Mouse (Mus musculus): Measurements from ENCODE around the gene E2f6. TPM values are rescaled to one million over a fixed set of nuclear protein-coding genes. Genes with fewer than 3 reads are reported as not detected.

Gene E2f6
- total and polyA plus RNA-seq, 2 experiments from 2014 or later, result 34.1 to 50.4 TPM

DNA sequence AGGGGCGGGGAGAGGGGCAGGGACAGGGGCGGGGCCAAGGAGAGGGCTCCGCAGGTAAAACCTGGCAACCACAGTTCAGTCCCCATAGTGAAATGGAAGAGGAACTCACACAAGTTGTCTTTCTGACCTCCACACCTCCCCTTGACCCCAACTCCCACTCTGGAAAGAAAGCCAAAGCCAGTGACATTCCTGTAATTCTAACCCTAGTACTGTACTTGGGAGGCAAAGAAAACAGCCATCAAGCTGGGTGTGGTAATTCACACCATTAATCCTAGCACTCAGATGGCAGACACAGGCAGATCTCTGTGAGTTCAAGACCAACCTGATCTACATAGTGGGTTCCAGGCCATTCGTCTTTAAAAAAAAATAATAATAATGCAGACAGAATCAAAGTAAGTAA, 17.4 kb upstream of the E2f6 start:
- TF ChIP-seq EP300 (IDR thresholded peaks at IDR 0.05; ENCODE audit: low read depth) (no peak), CTCF (IDR thresholded peaks at IDR 0.05; ENCODE audit: low read depth) (no peak)
- Histone ChIP-seq H3K4me3 (ENCODE audit: low read depth, low read length) (no peak overlapping the region), H3K36me3 (replicated peaks; ENCODE audit: control insufficient read depth, insufficient read depth, low read length) (no peaks in the 10 kb centered on the region), H3K9ac (replicated peaks; ENCODE audit: low read depth, low read length) (no peak overlapping the region), H3K4me2 (ENCODE audit: low read depth, low read length) (no peak overlapping the region), H3K4me1 (ENCODE audit: control insufficient read depth, insufficient read depth) (no peaks in the 10 kb centered on the region), H3K27ac (ENCODE audit: low read depth) (no peak overlapping the region), H3K9me3 (replicated peaks; ENCODE audit: control insufficient read depth, low read length) (no peaks in the 10 kb centered on the region), H3K27me3 (ENCODE audit: control insufficient read depth, insufficient read depth, low read length) (no peaks in the 10 kb centered on the region)
- WGBS, result 76% methylated on average over 4 of the region's 4 CpGs
- no peak for DNase-seq (ENCODE audit: low spot score)
- ATAC-seq (ENCODE audit: insufficient read depth, low read depth), result no peak

DNA sequence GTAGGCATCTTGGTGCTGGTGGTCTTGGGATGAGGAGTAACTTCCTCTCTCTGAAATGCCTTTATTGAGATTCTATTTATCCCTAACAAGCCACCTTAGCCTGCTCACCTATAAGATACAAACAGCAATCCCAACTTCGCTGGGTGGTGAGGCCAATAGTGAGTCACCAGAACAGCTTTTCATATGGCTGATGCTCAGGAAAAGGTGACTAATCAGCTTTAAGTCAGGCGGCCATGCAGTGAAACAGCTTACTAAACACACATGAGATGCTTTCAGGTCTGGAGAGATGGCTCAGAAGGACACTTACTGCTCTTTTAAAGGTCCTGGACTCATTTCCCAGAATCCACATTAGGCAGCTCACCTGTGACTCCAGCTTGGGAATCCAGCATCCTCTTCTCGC, 15.0 kb upstream of the E2f6 start:
- Histone ChIP-seq H3K4me3 (ENCODE audit: low read depth, low read length) (no peak overlapping the region), H3K36me3 (replicated peaks; ENCODE audit: control insufficient read depth, insufficient read depth, low read length) (no peaks in the 10 kb centered on the region), H3K9me3 (replicated peaks; ENCODE audit: control insufficient read depth, low read length) (no peaks in the 10 kb centered on the region), H3K4me1 (ENCODE audit: control insufficient read depth, insufficient read depth) (peaks cover 6% of the 10 kb centered on the region; the same call in 1 of the 2 replicates), H3K27me3 (ENCODE audit: control insufficient read depth, insufficient read depth, low read length) (peaks cover 18% of the 10 kb centered on the region), H3K27ac (ENCODE audit: low read depth) (no peak overlapping the region), H3K4me2 (ENCODE audit: low read depth, low read length) (no peak overlapping the region), H3K9ac (replicated peaks; ENCODE audit: low read depth, low read length) (no peak overlapping the region)
- WGBS, result 71% methylated on average over 3 of the region's 3 CpGs
- ATAC-seq (ENCODE audit: insufficient read depth, low read depth) (no peak), DNase-seq (ENCODE audit: low spot score) (no peak)
- TF ChIP-seq EP300 (IDR thresholded peaks at IDR 0.05; ENCODE audit: low read depth) (no peak), CTCF (IDR thresholded peaks at IDR 0.05; ENCODE audit: low read depth) (no peak)

- TF ChIP-seq EP300 (IDR thresholded peaks at IDR 0.05; ENCODE audit: low read depth) (no peak), CTCF (IDR thresholded peaks at IDR 0.05; ENCODE audit: low read depth) (no peak)
- Histone ChIP-seq H3K4me1 (ENCODE audit: control insufficient read depth, insufficient read depth) (peaks cover 6% of the 10 kb centered on the region; the same call in 1 of the 2 replicates), H3K27ac (ENCODE audit: low read depth) (no peak overlapping the region), H3K9ac (replicated peaks; ENCODE audit: low read depth, low read length) (no peak overlapping the region), H3K27me3 (ENCODE audit: control insufficient read depth, insufficient read depth, low read length) (peaks cover 31% of the 10 kb centered on the region), H3K36me3 (replicated peaks; ENCODE audit: control insufficient read depth, insufficient read depth, low read length) (no peaks in the 10 kb centered on the region), H3K4me3 (ENCODE audit: low read depth, low read length) (no peak overlapping the region), H3K4me2 (ENCODE audit: low read depth, low read length) (no peak overlapping the region), H3K9me3 (replicated peaks; ENCODE audit: control insufficient read depth, low read length) (no peaks in the 10 kb centered on the region)
- 71% methylated on average over 3 of the region's 3 CpGs for WGBS
- ATAC-seq (ENCODE audit: insufficient read depth, low read depth), result no peak
- DNase-seq (ENCODE audit: low spot score), result no peak
Measured at GRCm38 (mm10) chr12:16798894-16799293, 11.9 kb upstream of the E2f6 start.

GRCm38 (mm10) chr12:16799928-16800258, 10.9 kb upstream of the E2f6 start:
- WGBS, result 32% methylated on average over 6 of the region's 6 CpGs
- TF ChIP-seq CTCF (IDR thresholded peaks at IDR 0.05; ENCODE audit: low read depth) (no peak), EP300 (IDR thresholded peaks at IDR 0.05; ENCODE audit: low read depth) (no peak)
- no peak for ATAC-seq (ENCODE audit: insufficient read depth, low read depth)
- Histone ChIP-seq H3K4me1 (ENCODE audit: control insufficient read depth, insufficient read depth) (peaks cover 6% of the 10 kb centered on the region; the same call in 1 of the 2 replicates), H3K4me3 (ENCODE audit: low read depth, low read length) (no peak overlapping the region), H3K27ac (ENCODE audit: low read depth) (no peak overlapping the region), H3K9ac (replicated peaks; ENCODE audit: low read depth, low read length) (no peak overlapping the region), H3K27me3 (ENCODE audit: control insufficient read depth, insufficient read depth, low read length) (peaks cover 32% of the 10 kb centered on the region), H3K4me2 (ENCODE audit: low read depth, low read length) (peak overlapping the region; percentile 93), H3K36me3 (replicated peaks; ENCODE audit: control insufficient read depth, insufficient read depth, low read length) (no peaks in the 10 kb centered on the region), H3K9me3 (replicated peaks; ENCODE audit: control insufficient read depth, low read length) (no peaks in the 10 kb centered on the region)
- DNase-seq (ENCODE audit: low spot score), result no peak

GRCm38 (mm10) chr12:16800259-16800958, 10.4 kb upstream of the E2f6 start, which contains the start of gene Greb1:
TSS of gene Greb1 (minus strand) at chr12:16800886.
- Histone ChIP-seq H3K9me3 (replicated peaks; ENCODE audit: control insufficient read depth, low read length) (no peaks in the 10 kb centered on the region), H3K4me3 (ENCODE audit: low read depth, low read length) (peak within 1 kb of the TSS; percentile 53), H3K4me2 (ENCODE audit: low read depth, low read length) (peak within 1 kb of the TSS; percentile 93), H3K27ac (ENCODE audit: low read depth) (no peak within 1 kb of the TSS), H3K9ac (replicated peaks; ENCODE audit: low read depth, low read length) (peak within 1 kb of the TSS; percentile 20), H3K4me1 (ENCODE audit: control insufficient read depth, insufficient read depth) (peaks cover 6% of the 10 kb centered on the region; the same call in 1 of the 2 replicates), H3K36me3 (replicated peaks; ENCODE audit: control insufficient read depth, insufficient read depth, low read length) (no peaks in the 10 kb centered on the region), H3K27me3 (ENCODE audit: control insufficient read depth, insufficient read depth, low read length) (peaks cover 34% of the 10 kb centered on the region)
- TF ChIP-seq EP300 (IDR thresholded peaks at IDR 0.05; ENCODE audit: low read depth), result no peak
- TF ChIP-seq CTCF (IDR thresholded peaks at IDR 0.05; ENCODE audit: low read depth), result no peak
- DNase-seq (ENCODE audit: low spot score) (no peak), ATAC-seq (ENCODE audit: insufficient read depth, low read depth) (peak; percentile 58; the same call in 1 of the 2 replicates)
- under 1% methylated on average over 51 of the region's 53 CpGs for WGBS

DNA sequence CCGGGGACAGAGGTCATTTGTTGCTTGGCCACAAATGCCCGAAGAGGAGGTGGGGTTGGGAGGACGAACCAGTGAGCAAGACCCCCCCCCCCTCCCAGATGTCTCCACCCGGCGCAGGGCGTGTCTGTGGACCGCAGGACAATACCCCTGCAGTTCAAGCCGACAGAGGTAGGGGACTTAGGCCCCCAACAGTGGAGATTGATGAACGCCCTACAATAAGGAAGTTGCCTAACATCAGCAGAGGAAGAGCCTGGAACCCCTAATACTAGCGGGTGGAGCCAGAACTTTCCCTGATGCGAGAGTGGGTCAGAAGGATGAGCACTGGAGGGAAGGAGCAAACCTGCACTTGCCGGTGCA, 9.8 kb upstream of the E2f6 start:
- peaks cover 34% of the 10 kb centered on the region for H3K27me3 ChIP-seq (ENCODE audit: control insufficient read depth, insufficient read depth, low read length)
- H3K27ac ChIP-seq (ENCODE audit: low read depth), result no peak overlapping the region
- no peak for TF ChIP-seq CTCF (IDR thresholded peaks at IDR 0.05; ENCODE audit: low read depth)
- TF ChIP-seq EP300 (IDR thresholded peaks at IDR 0.05; ENCODE audit: low read depth), result no peak
- peak overlapping the region; percentile 53 for H3K4me3 ChIP-seq (ENCODE audit: low read depth, low read length)
- peak overlapping the region; percentile 20; the same call in 1 of the 2 replicates for H3K9ac ChIP-seq (replicated peaks; ENCODE audit: low read depth, low read length)
- peak; percentile 19; the same call in 1 of the 2 replicates for ATAC-seq (ENCODE audit: insufficient read depth, low read depth)
- WGBS, result 5% methylated on average over 11 of the region's 12 CpGs
- peaks cover 6% of the 10 kb centered on the region; the same call in 1 of the 2 replicates for H3K4me1 ChIP-seq (ENCODE audit: control insufficient read depth, insufficient read depth)
- no peak for DNase-seq (ENCODE audit: low spot score)
- H3K36me3 ChIP-seq (replicated peaks; ENCODE audit: control insufficient read depth, insufficient read depth, low read length), result no peaks in the 10 kb centered on the region
- peak overlapping the region; percentile 93 for H3K4me2 ChIP-seq (ENCODE audit: low read depth, low read length)
- no peaks in the 10 kb centered on the region for H3K9me3 ChIP-seq (replicated peaks; ENCODE audit: control insufficient read depth, low read length)

Data from heart, postnatal 0 days (tissue).